In the genomic region with DNA sequence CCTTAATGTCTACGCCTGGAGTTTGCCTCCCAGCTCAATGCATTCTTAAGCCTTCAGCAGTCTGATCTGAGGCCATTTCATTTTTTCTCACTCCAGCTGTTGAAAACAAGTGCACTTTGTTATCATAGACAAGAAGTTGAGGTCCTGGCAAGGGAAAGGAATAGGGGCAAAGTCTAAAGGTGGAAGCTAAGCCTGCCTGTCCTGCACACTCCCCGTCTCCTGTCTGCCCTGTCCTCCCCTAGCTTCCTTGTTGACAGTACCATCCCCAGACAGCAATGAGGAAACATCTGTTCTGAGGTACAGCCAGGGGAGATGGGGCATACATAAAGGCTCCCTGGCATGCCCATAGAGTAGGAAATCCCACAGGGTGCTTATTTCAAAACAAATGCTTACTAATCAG, we compare ENCODE assay signal across 19 mouse cellular contexts.
DNase-seq lines count a peak whose midpoint lies in the region; ATAC-seq and TF ChIP-seq lines count a peak whose summit lies in the region.
"Had no signal": no experiment of that assay in that cellular context is flagged by ENCODE, and none has a peak within 500 bp of the region (broad histone marks: within the 10 kb centered on the region; RNA-seq: fewer than 3 reads in every experiment).

No protein-coding gene starts in this region.

- no peak overlapping the region for H3K4me2 ChIP-seq in kidney, embryonic 14.5 days (replicated peaks; ENCODE audit: low read depth, low read length)
- no peak overlapping the region for H3K4me2 ChIP-seq in limb, embryonic 11.5 days (ENCODE audit: low read depth, severe bottlenecking)
- H3K4me2 ChIP-seq in intestine, embryonic 15.5 days (replicated peaks), result no peak overlapping the region
- H3K4me2 ChIP-seq: embryonic facial prominence, embryonic 12.5 days; forebrain, embryonic 15.5 days had no signal

- H3K36me3 ChIP-seq in kidney, adult 2 months (ENCODE audit: control insufficient read depth, insufficient read depth, low read length), result no peaks in the 10 kb centered on the region
- H3K36me3 ChIP-seq in kidney, embryonic 14.5 days (ENCODE audit: control insufficient read depth, insufficient read depth, low read length), result no peaks in the 10 kb centered on the region
- H3K36me3 ChIP-seq in limb, embryonic 11.5 days (ENCODE audit: control insufficient read depth, insufficient read depth, low read length), result no peaks in the 10 kb centered on the region
- H3K36me3 ChIP-seq in limb, embryonic 10.5 days, result no peaks in the 10 kb centered on the region
- no peaks in the 10 kb centered on the region for H3K36me3 ChIP-seq in intestine, embryonic 15.5 days
- no peaks in the 10 kb centered on the region for H3K36me3 ChIP-seq in small intestine, adult 2 months (ENCODE audit: control insufficient read depth, insufficient read depth, low read length)
- H3K36me3 ChIP-seq: embryonic facial prominence, embryonic 12.5 days; forebrain, embryonic 15.5 days; heart, embryonic 10.5 days had no signal

- H3K4me3 ChIP-seq in kidney, adult 2 months (ENCODE audit: insufficient read depth, low read depth, low read length), result no peak overlapping the region
- no peak overlapping the region for H3K4me3 ChIP-seq in kidney, embryonic 14.5 days (ENCODE audit: low read length)
- H3K4me3 ChIP-seq in limb, embryonic 11.5 days (ENCODE audit: low read depth, low read length), result no peak overlapping the region
- H3K4me3 ChIP-seq in limb, embryonic 10.5 days, result no peak overlapping the region
- H3K4me3 ChIP-seq in intestine, embryonic 15.5 days (replicated peaks), result no peak overlapping the region
- no peak overlapping the region for H3K4me3 ChIP-seq in small intestine, adult 2 months (ENCODE audit: low read depth, low read length)
- H3K4me3 ChIP-seq: embryonic facial prominence, embryonic 12.5 days; forebrain, embryonic 15.5 days; heart, embryonic 10.5 days had no signal

- H3K4me1 ChIP-seq in kidney, adult 2 months (ENCODE audit: control insufficient read depth, insufficient read depth, low read length), result peaks cover 6% of the 10 kb centered on the region; the same call in 1 of the 2 replicates
- no peaks in the 10 kb centered on the region for H3K4me1 ChIP-seq in kidney, embryonic 14.5 days (ENCODE audit: control insufficient read depth, insufficient read depth, low read length)
- H3K4me1 ChIP-seq in limb, embryonic 11.5 days (ENCODE audit: control insufficient read depth, insufficient read depth, low read length), result no peaks in the 10 kb centered on the region
- H3K4me1 ChIP-seq in limb, embryonic 10.5 days, result peaks cover 10% of the 10 kb centered on the region
- H3K4me1 ChIP-seq in intestine, embryonic 15.5 days (replicated peaks), result peaks cover 3% of the 10 kb centered on the region
- peaks cover 14% of the 10 kb centered on the region; the same call in 1 of the 2 replicates for H3K4me1 ChIP-seq in small intestine, adult 2 months (ENCODE audit: control insufficient read depth, insufficient read depth, insufficient read length, low read length)
- H3K4me1 ChIP-seq: embryonic facial prominence, embryonic 12.5 days; forebrain, embryonic 15.5 days had no signal

- H3K9ac ChIP-seq in kidney, embryonic 14.5 days (ENCODE audit: low read depth, low read length), result no peak overlapping the region
- H3K9ac ChIP-seq in limb, embryonic 11.5 days (ENCODE audit: low read length), result no peak overlapping the region
- no peak overlapping the region for H3K9ac ChIP-seq in intestine, embryonic 15.5 days
- H3K9ac ChIP-seq: embryonic facial prominence, embryonic 12.5 days; forebrain, embryonic 15.5 days had no signal

- DNase-seq in kidney, adult 2 months, result peak; percentile 63
- DNase-seq in limb, embryonic 11.5 days (ENCODE audit: low spot score), result peak; percentile 16
- DNase-seq in limb, embryonic 10.5 days (ENCODE audit: low spot score), result no peak
- DNase-seq in natural killer cell, adult 2 months (ENCODE audit: low spot score in 2 of 2), result no peak
- no peak for DNase-seq in ovary, adult 18-20 months (ENCODE audit: low spot score)
- DNase-seq: adrenal gland, postnatal 10 days; cerebellum, adult 11-12 months; cerebellum, adult 9-10 months; cerebellum, postnatal 25 days; gastrocnemius, postnatal 10 days; heart, adult 18-20 months; heart, postnatal 10 days; heart, postnatal 4 days had no signal

- TF ChIP-seq POLR2A in kidney, adult 2 months (IDR thresholded peaks at IDR 0.05; ENCODE audit: low read depth, low read length), result no peak
- TF ChIP-seq POLR2A in small intestine, adult 2 months (IDR thresholded peaks at IDR 0.05; ENCODE audit: low read depth, low read length), result no peak

- no peak overlapping the region for H3K27ac ChIP-seq in kidney, adult 2 months (ENCODE audit: insufficient read depth, low read depth, low read length)
- H3K27ac ChIP-seq in kidney, embryonic 14.5 days (ENCODE audit: low read depth, low read length), result no peak overlapping the region
- H3K27ac ChIP-seq in limb, embryonic 11.5 days (replicated peaks; ENCODE audit: low read depth, low read length), result no peak overlapping the region
- no peak overlapping the region for H3K27ac ChIP-seq in limb, embryonic 10.5 days
- H3K27ac ChIP-seq in intestine, embryonic 15.5 days, result peak overlapping the region; percentile 44; the same call in 1 of the 2 replicates
- H3K27ac ChIP-seq in small intestine, adult 2 months (ENCODE audit: insufficient read depth, low read depth, low read length), result peak overlapping the region; percentile 99
- H3K27ac ChIP-seq: embryonic facial prominence, embryonic 12.5 days; forebrain, embryonic 15.5 days; heart, embryonic 10.5 days had no signal

- ATAC-seq in kidney, embryonic 14.5 days (ENCODE audit: low FRiP score, low TSS enrichment), result no peak
- no peak for ATAC-seq in limb, embryonic 11.5 days (ENCODE audit: insufficient number of reproducible peaks, low FRiP score, low TSS enrichment, low read depth)
- peak; percentile 96 for ATAC-seq in intestine, embryonic 15.5 days
- ATAC-seq: forebrain, embryonic 15.5 days had no signal

- 47% methylated on average over 2 of the region's 2 CpGs for WGBS in kidney, adult 2 months
- 72% methylated on average over 2 of the region's 2 CpGs for WGBS in kidney, embryonic 14.5 days
- 76% methylated on average over 2 of the region's 2 CpGs for WGBS in limb, embryonic 11.5 days
- 84% methylated on average over 2 of the region's 2 CpGs for WGBS in limb, embryonic 10.5 days
- 75% methylated on average over 2 of the region's 2 CpGs for WGBS in intestine, embryonic 15.5 days
- WGBS in small intestine, adult 2 months, result 31% methylated on average over 2 of the region's 2 CpGs

- H3K9me3 ChIP-seq in kidney, embryonic 14.5 days (ENCODE audit: control insufficient read depth, low read length), result no peaks in the 10 kb centered on the region
- H3K9me3 ChIP-seq in limb, embryonic 11.5 days (ENCODE audit: control insufficient read depth, low read length), result no peaks in the 10 kb centered on the region
- no peaks in the 10 kb centered on the region for H3K9me3 ChIP-seq in limb, embryonic 10.5 days (replicated peaks)
- H3K9me3 ChIP-seq in intestine, embryonic 15.5 days, result no peaks in the 10 kb centered on the region
- H3K9me3 ChIP-seq: embryonic facial prominence, embryonic 12.5 days; forebrain, embryonic 15.5 days; heart, embryonic 10.5 days had no signal

- H3K27me3 ChIP-seq in kidney, adult 2 months (replicated peaks; ENCODE audit: control insufficient read depth, insufficient read depth, low read length), result no peaks in the 10 kb centered on the region
- H3K27me3 ChIP-seq in kidney, embryonic 14.5 days (ENCODE audit: control insufficient read depth, insufficient read depth, low read length), result no peaks in the 10 kb centered on the region
- no peaks in the 10 kb centered on the region for H3K27me3 ChIP-seq in limb, embryonic 11.5 days (ENCODE audit: control insufficient read depth, insufficient read depth, low read length)
- H3K27me3 ChIP-seq in limb, embryonic 10.5 days (ENCODE audit: low read depth, poor library complexity, severe bottlenecking), result no peaks in the 10 kb centered on the region
- no peaks in the 10 kb centered on the region for H3K27me3 ChIP-seq in intestine, embryonic 15.5 days (replicated peaks)
- H3K27me3 ChIP-seq in small intestine, adult 2 months (ENCODE audit: control insufficient read depth, insufficient read depth, low read length), result no peaks in the 10 kb centered on the region
- H3K27me3 ChIP-seq: embryonic facial prominence, embryonic 12.5 days; forebrain, embryonic 15.5 days had no signal

- no peak for TF ChIP-seq CTCF in kidney, adult 2 months (conservative IDR thresholded peaks at IDR 0.05; ENCODE audit: insufficient read depth, insufficient read length, low read depth, low read length)
- no peak for TF ChIP-seq CTCF in small intestine, adult 2 months (IDR thresholded peaks at IDR 0.05; ENCODE audit: extremely low read depth, insufficient read length, insufficient replicate concordance, low read depth, low read length)

Comparison
In these comparisons a context has a peak if more than half of its experiments do, and no peak if none do; other contexts are left out.
1. DNase-seq: peak in kidney, adult 2 months (single experiment) and limb, embryonic 11.5 days (single experiment); none in limb, embryonic 10.5 days (single experiment), natural killer cell, adult 2 months (0 of 2) and ovary, adult 18-20 months (single experiment).
2. H3K27ac ChIP-seq: peak in intestine, embryonic 15.5 days (single experiment) and small intestine, adult 2 months (single experiment); none in kidney, adult 2 months (single experiment), kidney, embryonic 14.5 days (single experiment), limb, embryonic 11.5 days (single experiment) and limb, embryonic 10.5 days (single experiment).